In genomic region chr11:60190055-60190641, GRCm38 (mm10) we compare ENCODE assay signal across 12 mouse cellular contexts. TPM values are rescaled to one million over a fixed set of nuclear protein-coding genes. Genes with fewer than 3 reads are reported as not detected.
A peak's percentile ranks its signal among the peaks of the same experiment; 100 is the strongest.
DNase-seq lines count a peak whose midpoint lies in the region; ATAC-seq and TF ChIP-seq lines count a peak whose summit lies in the region.
"Had no signal": no experiment of that assay in that cellular context is flagged by ENCODE, and none has a peak within 500 bp of the region (broad histone marks: within the 10 kb centered on the region; RNA-seq: fewer than 3 reads in every experiment).

No protein-coding gene starts in this region.

- no peak for TF ChIP-seq CTCF in gastrocnemius, adult 2 months (IDR thresholded peaks at IDR 0.05)
- no peak for TF ChIP-seq CTCF in kidney, postnatal 0 days (IDR thresholded peaks at IDR 0.05; ENCODE audit: low read depth)
- no peak for TF ChIP-seq CTCF in E14TG2a.4 (conservative IDR thresholded peaks at IDR 0.05; ENCODE audit: low read length)

- H3K27me3 ChIP-seq in kidney, postnatal 0 days (ENCODE audit: insufficient read depth, low read length) = no peaks in the 10 kb centered on the region
- H3K27me3 ChIP-seq in E14TG2a.4 (ENCODE audit: insufficient read depth, low read length) = peaks cover 41% of the 10 kb centered on the region

- peaks cover 65% of the 10 kb centered on the region for H3K36me3 ChIP-seq in kidney, postnatal 0 days (ENCODE audit: insufficient read depth, low read length)
- H3K36me3 ChIP-seq in E14TG2a.4 (ENCODE audit: insufficient read depth, low read length) = peaks cover 74% of the 10 kb centered on the region

- no peak overlapping the region for H3K4me3 ChIP-seq in gastrocnemius, adult 2 months
- no peak overlapping the region for H3K4me3 ChIP-seq in kidney, postnatal 0 days (replicated peaks; ENCODE audit: low read depth, low read length)
- peak overlapping the region; percentile 69 for H3K4me3 ChIP-seq in E14TG2a.4 (replicated peaks; ENCODE audit: low read length)

- no peak overlapping the region for H3K9ac ChIP-seq in kidney, postnatal 0 days (ENCODE audit: low read depth, low read length)

- H3K4me1 ChIP-seq in kidney, postnatal 0 days (replicated peaks; ENCODE audit: insufficient read depth, low read length) = peaks cover 5% of the 10 kb centered on the region; the same call in 1 of the 2 replicates
- peaks cover 66% of the 10 kb centered on the region for H3K4me1 ChIP-seq in E14TG2a.4 (replicated peaks; ENCODE audit: low read depth, low read length)

- intact Hi-C loops in gastrocnemius, adult 2 months (cut with DNase I) = no loop called here

- DNase-seq in gastrocnemius, adult 2 months = no peak
- no peak for DNase-seq in gastrocnemius, postnatal 10 days
- no peak for DNase-seq in kidney, postnatal 0 days (ENCODE audit: low spot score)
- no peak for DNase-seq in kidney, postnatal 14 days
- DNase-seq in lung, postnatal 10 days = peak; percentile 41
- DNase-seq in spleen, postnatal 36 days (ENCODE audit: low spot score in 2 of 2) = no peak
- DNase-seq in thymus, adult 18-20 months = no peak
- DNase-seq: adrenal gland, adult 2 months; cerebellum, adult 2 months; kidney, adult 18-20 months had no signal

- peak overlapping the region; percentile 9 for H3K27ac ChIP-seq in gastrocnemius, adult 2 months
- peak overlapping the region; percentile 57 for H3K27ac ChIP-seq in kidney, postnatal 0 days
- H3K27ac ChIP-seq: macrophage had no signal

- no peak overlapping the region for H3K4me2 ChIP-seq in kidney, postnatal 0 days (ENCODE audit: low read length)

- no peak for ATAC-seq in kidney, postnatal 0 days (replicated peaks; ENCODE audit: low FRiP score, low read depth)

- H3K9me3 ChIP-seq in kidney, postnatal 0 days (replicated peaks; ENCODE audit: low read length) = no peaks in the 10 kb centered on the region
- no peaks in the 10 kb centered on the region for H3K9me3 ChIP-seq in E14TG2a.4 (ENCODE audit: low read length)

- WGBS in kidney, postnatal 0 days = 90% methylated on average over 17 of the region's 17 CpGs

RNA-seq across cellular contexts. Expression of gene Srebf1, which starts 32.2 kb away (rescaled TPM):
- 10 to 100 TPM; 27.5 to 43.4 TPM for total RNA-seq in gastrocnemius, adult 2 months (2021)
- total RNA-seq in gastrocnemius, postnatal 10 days (2021) = 10 to 100 TPM; 24.2 to 29.1 TPM
- 44.4 and 50.6 TPM in 2 replicates for polyA plus RNA-seq in kidney, postnatal 0 days (2015; fragmentation: Nextera tagmentation; extraction: Ambion mirVana)
